Mouse (Mus musculus): ENCODE measurements around the gene Sbk2. TPM values are rescaled to one million over a fixed set of nuclear protein-coding genes. Genes with fewer than 3 reads are reported as not detected.

The Sbk2 gene
- polyA plus RNA-seq, 1 experiment = 0.06 TPM

GRCm38 (mm10) chr7:4915007-4915665 lies 49.1 kb downstream of the Sbk2 start, which contains the start of gene Zfp628:
Zfp628 (plus strand) TSS chr7:4915217.
- H3ac ChIP-seq (ENCODE audit: control insufficient read depth, insufficient read length, low read depth) = peak within 1 kb of the TSS; percentile 75
- peaks cover 9% of the 10 kb centered on the region for H3K79me3 ChIP-seq (ENCODE audit: low read depth)
- TF ChIP-seq CTCF (IDR thresholded peaks at IDR 0.05; ENCODE audit: control insufficient read depth, insufficient read depth, insufficient read length) = no peak
- peak; percentile 19 for TF ChIP-seq CEBPB (IDR thresholded peaks at IDR 0.05; ENCODE audit: low read depth)
- H3K79me2 ChIP-seq (ENCODE audit: control insufficient read depth, insufficient read depth) = peaks cover 26% of the 10 kb centered on the region
- H3K36me3 ChIP-seq (ENCODE audit: control insufficient read depth, insufficient read depth) = peaks cover 10% of the 10 kb centered on the region
- peak within 1 kb of the TSS; percentile 49 for H3K4me3 ChIP-seq (ENCODE audit: insufficient read depth, poor library complexity, severe bottlenecking)
- peaks cover 3% of the 10 kb centered on the region for H3K27me3 ChIP-seq (ENCODE audit: control insufficient read depth, insufficient read depth, insufficient read length)

- Histone ChIP-seq H3K4me3 (ENCODE audit: insufficient read depth, poor library complexity, severe bottlenecking) (no peak overlapping the region), H3ac (ENCODE audit: control insufficient read depth, insufficient read length, low read depth) (no peak overlapping the region), H3K79me3 (ENCODE audit: low read depth) (peaks cover 9% of the 10 kb centered on the region), H3K36me3 (ENCODE audit: control insufficient read depth, insufficient read depth) (peaks cover under 1% of the 10 kb centered on the region), H3K27me3 (ENCODE audit: control insufficient read depth, insufficient read depth, insufficient read length) (peaks cover 11% of the 10 kb centered on the region), H3K79me2 (ENCODE audit: control insufficient read depth, insufficient read depth) (peaks cover 18% of the 10 kb centered on the region)
- TF ChIP-seq CEBPB (IDR thresholded peaks at IDR 0.05; ENCODE audit: low read depth) (no peak), USF1 (IDR thresholded peaks at IDR 0.05; ENCODE audit: low read depth) (no peak), FOSL1 (IDR thresholded peaks at IDR 0.05; ENCODE audit: insufficient read depth, low read length, poor library complexity, severe bottlenecking) (no peak), MYOG (IDR thresholded peaks at IDR 0.05; ENCODE audit: control insufficient read depth, extremely low read depth, insufficient read length) (no peak), MAX (IDR thresholded peaks at IDR 0.05) (no peak)
These were observed 52.0 kb downstream of the Sbk2 start for GRCm38 (mm10) chr7:4912248-4912647.

GRCm38 (mm10) chr7:4911561-4911960 lies 52.6 kb downstream of the Sbk2 start:
- Histone ChIP-seq H3K27me3 (ENCODE audit: control insufficient read depth, insufficient read depth, insufficient read length) (peaks cover 18% of the 10 kb centered on the region), H3K79me2 (ENCODE audit: control insufficient read depth, insufficient read depth) (peaks cover 11% of the 10 kb centered on the region), H3K79me3 (ENCODE audit: low read depth) (peaks cover 6% of the 10 kb centered on the region), H3ac (ENCODE audit: control insufficient read depth, insufficient read length, low read depth) (no peak overlapping the region), H3K36me3 (ENCODE audit: control insufficient read depth, insufficient read depth) (no peaks in the 10 kb centered on the region), H3K4me3 (ENCODE audit: insufficient read depth, poor library complexity, severe bottlenecking) (no peak overlapping the region)
- TF ChIP-seq USF1 (IDR thresholded peaks at IDR 0.05; ENCODE audit: low read depth) = no peak
- TF ChIP-seq MAX (IDR thresholded peaks at IDR 0.05) = no peak
- TF ChIP-seq MYOG (IDR thresholded peaks at IDR 0.05; ENCODE audit: control insufficient read depth, extremely low read depth, insufficient read length) = no peak
- TF ChIP-seq CTCF (IDR thresholded peaks at IDR 0.05; ENCODE audit: control insufficient read depth, insufficient read depth, insufficient read length) = peak; percentile 30

GRCm38 (mm10) chr7:4906466-4906950 lies 57.7 kb downstream of the Sbk2 start, which contains the start of gene Gm36210:
Gm36210 (minus strand) TSS chr7:4906516.
- Histone ChIP-seq H3K4me3 (ENCODE audit: insufficient read depth, poor library complexity, severe bottlenecking) (no peak within 1 kb of the TSS), H3K36me3 (ENCODE audit: control insufficient read depth, insufficient read depth) (no peaks in the 10 kb centered on the region), H3K79me3 (ENCODE audit: low read depth) (no peaks in the 10 kb centered on the region), H3K27me3 (ENCODE audit: control insufficient read depth, insufficient read depth, insufficient read length) (peaks cover 27% of the 10 kb centered on the region), H3ac (ENCODE audit: control insufficient read depth, insufficient read length, low read depth) (no peak within 1 kb of the TSS), H3K79me2 (ENCODE audit: control insufficient read depth, insufficient read depth) (no peaks in the 10 kb centered on the region)
- TF ChIP-seq CTCF (IDR thresholded peaks at IDR 0.05; ENCODE audit: control insufficient read depth, insufficient read depth, insufficient read length) (no peak), USF1 (IDR thresholded peaks at IDR 0.05; ENCODE audit: low read depth) (no peak), FOSL1 (IDR thresholded peaks at IDR 0.05; ENCODE audit: insufficient read depth, low read length, poor library complexity, severe bottlenecking) (no peak), MYOG (IDR thresholded peaks at IDR 0.05; ENCODE audit: control insufficient read depth, extremely low read depth, insufficient read length) (no peak), MYOD1 (IDR thresholded peaks at IDR 0.05; ENCODE audit: control insufficient read depth, insufficient read length, low read depth) (no peak), CEBPB (IDR thresholded peaks at IDR 0.05; ENCODE audit: low read depth) (no peak), MAX (IDR thresholded peaks at IDR 0.05) (no peak)

GRCm38 (mm10) chr7:4902404-4902803 lies 61.8 kb downstream of the Sbk2 start:
- Histone ChIP-seq H3ac (ENCODE audit: control insufficient read depth, insufficient read length, low read depth) (no peak overlapping the region), H3K79me3 (ENCODE audit: low read depth) (no peaks in the 10 kb centered on the region), H3K79me2 (ENCODE audit: control insufficient read depth, insufficient read depth) (no peaks in the 10 kb centered on the region), H3K4me3 (ENCODE audit: insufficient read depth, poor library complexity, severe bottlenecking) (no peak overlapping the region), H3K36me3 (ENCODE audit: control insufficient read depth, insufficient read depth) (no peaks in the 10 kb centered on the region), H3K27me3 (ENCODE audit: control insufficient read depth, insufficient read depth, insufficient read length) (peaks cover 17% of the 10 kb centered on the region)
- TF ChIP-seq MAX (IDR thresholded peaks at IDR 0.05) (no peak), CEBPB (IDR thresholded peaks at IDR 0.05; ENCODE audit: low read depth) (no peak), FOSL1 (IDR thresholded peaks at IDR 0.05; ENCODE audit: insufficient read depth, low read length, poor library complexity, severe bottlenecking) (no peak), USF1 (IDR thresholded peaks at IDR 0.05; ENCODE audit: low read depth) (no peak), MYOG (IDR thresholded peaks at IDR 0.05; ENCODE audit: control insufficient read depth, extremely low read depth, insufficient read length) (no peak), CTCF (IDR thresholded peaks at IDR 0.05; ENCODE audit: control insufficient read depth, insufficient read depth, insufficient read length) (no peak), MYOD1 (IDR thresholded peaks at IDR 0.05; ENCODE audit: control insufficient read depth, insufficient read length, low read depth) (no peak)

- no peak overlapping the region for H3K4me3 ChIP-seq (ENCODE audit: insufficient read depth, poor library complexity, severe bottlenecking)
- no peaks in the 10 kb centered on the region for H3K79me3 ChIP-seq (ENCODE audit: low read depth)
- H3K27me3 ChIP-seq (ENCODE audit: control insufficient read depth, insufficient read depth, insufficient read length) = peaks cover 5% of the 10 kb centered on the region
- no peak overlapping the region for H3ac ChIP-seq (ENCODE audit: control insufficient read depth, insufficient read length, low read depth)
- TF ChIP-seq CEBPB (IDR thresholded peaks at IDR 0.05; ENCODE audit: low read depth) = no peak
- TF ChIP-seq MYOD1 (IDR thresholded peaks at IDR 0.05; ENCODE audit: control insufficient read depth, insufficient read length, low read depth) = no peak
- TF ChIP-seq USF1 (IDR thresholded peaks at IDR 0.05; ENCODE audit: low read depth) = no peak
- no peak for TF ChIP-seq MAX (IDR thresholded peaks at IDR 0.05)
- no peak for TF ChIP-seq CTCF (IDR thresholded peaks at IDR 0.05; ENCODE audit: control insufficient read depth, insufficient read depth, insufficient read length)
- no peak for TF ChIP-seq MYOG (IDR thresholded peaks at IDR 0.05; ENCODE audit: control insufficient read depth, extremely low read depth, insufficient read length)
- no peak for TF ChIP-seq FOSL1 (IDR thresholded peaks at IDR 0.05; ENCODE audit: insufficient read depth, low read length, poor library complexity, severe bottlenecking)
- H3K79me2 ChIP-seq (ENCODE audit: control insufficient read depth, insufficient read depth) = no peaks in the 10 kb centered on the region
- no peaks in the 10 kb centered on the region for H3K36me3 ChIP-seq (ENCODE audit: control insufficient read depth, insufficient read depth)
These were observed 63.0 kb downstream of the Sbk2 start for GRCm38 (mm10) chr7:4901171-4901570.
